Mouse (Mus musculus) ovary, adult 10 weeks (tissue): Measurements from ENCODE around the gene Ahsa2. TPM values are rescaled to one million over a fixed set of nuclear protein-coding genes. Genes with fewer than 3 reads are reported as not detected.

Experiments used
- polyA plus RNA-seq: library from polyadenylated mRNA; stranded (reverse); fragments of 350-450 nt; fragmentation: Illumina TruSeq; extraction: RNeasy Lipid Tissue Mini Kit (QIAGEN cat#74804); gene quantifications from one replicate; pipeline ENCODE4 v1.2.3, GENCODE M21; 2014

The Ahsa2 gene
- 116 TPM for polyA plus RNA-seq

GRCm38 (mm10) chr11:23497718-23498509 is at the start of gene Ahsa2:
Gene Ahsa2 (minus strand): TSS chr11:23498030.

GRCm38 (mm10) chr11:23520473-23521205 is 22.8 kb upstream of the Ahsa2 start, which contains the start of gene 1700093K21Rik:
Gene 1700093K21Rik (minus strand): TSS chr11:23521155.

Other genes starting within 250 kb of the Ahsa2 start
- 496 TPM for gene Xpo1, start 242.0 kb downstream of the Ahsa2 start, polyA plus RNA-seq
- 248 TPM for gene Usp34, start 191.1 kb downstream of the Ahsa2 start, polyA plus RNA-seq
- not detected for gene 1700093K21Rik, start 23.1 kb upstream of the Ahsa2 start, polyA plus RNA-seq
- gene 0610010F05Rik, start 135.6 kb upstream of the Ahsa2 start, polyA plus RNA-seq = 60.5 TPM
- gene Pus10, start 167.6 kb upstream of the Ahsa2 start, polyA plus RNA-seq = 70.3 TPM
- 67.1 TPM for gene Pex13, start 167.9 kb upstream of the Ahsa2 start, polyA plus RNA-seq